Mouse (Mus musculus) small intestine, adult 2 months (tissue): ENCODE measurements around the gene Zfp13. TPM values are rescaled to one million over a fixed set of nuclear protein-coding genes. Genes with fewer than 3 reads are reported as not detected.

ENCODE experiments used
- H3K27ac ChIP-seq: fragments of 200-500 bp; 2 replicates; pipeline ENCODE4 v1.5.1; 2012; ENCODE audit warnings: low read depth, low read length, control low read depth, inconsistent platforms; ENCODE audit not compliant: insufficient read depth
- H3K27me3 ChIP-seq: fragments of 200-500 bp; 2 replicates; pipeline ENCODE4 v1.6.1; 2012; ENCODE audit warnings: mild to moderate bottlenecking, moderate library complexity, low read length, inconsistent platforms; ENCODE audit not compliant: control insufficient read depth, insufficient read depth
- H3K36me3 ChIP-seq: fragments of 200-500 bp; 2 replicates; pipeline ENCODE4 v1.6.1; 2012; ENCODE audit warnings: mild to moderate bottlenecking, low read length, control low read depth, inconsistent platforms; ENCODE audit not compliant: control insufficient read depth, insufficient read depth
- H3K4me1 ChIP-seq: fragments of 200-500 bp; 2 replicates; pipeline ENCODE4 v1.6.1; 2012; ENCODE audit warnings: low read length, inconsistent platforms, mixed read lengths; ENCODE audit not compliant: control insufficient read depth, insufficient read depth, insufficient read length
- H3K4me3 ChIP-seq: fragments of 200-500 bp; 2 replicates; pipeline ENCODE4 v1.5.1; 2012; ENCODE audit warnings: low read depth, mild to moderate bottlenecking, control low read depth, inconsistent platforms, low read length, moderate library complexity
- CTCF ChIP-seq: fragments of 200-500 bp; IDR thresholded peaks from 2 replicates; pipeline ENCODE4 v1.5.1; 2012; ENCODE audit warnings: low read depth, mild to moderate bottlenecking, control low read depth, inconsistent platforms, low read length, moderate library complexity, mixed read lengths; ENCODE audit not compliant: insufficient replicate concordance, insufficient read length; ENCODE audit errors: extremely low read depth
- POLR2A ChIP-seq: fragments of 200-500 bp; IDR thresholded peaks from 2 replicates; pipeline ENCODE4 v1.6.1; 2012; ENCODE audit warnings: low read depth, mild to moderate bottlenecking, control low read depth, inconsistent platforms, low read length, moderate library complexity
- WGBS: fragments of 180-500 bp; shearing (Covaris S2); methylation state at CpG from one replicate; pipeline ENCODE4 v1.1.7; 2018; 5-methylcytosine and 5-hydroxymethylcytosine counted together
- polyA plus RNA-seq: library from polyadenylated mRNA; depleted of rRNA; stranded (reverse); fragments of >200 nt; gene quantifications from 2 replicates; pipeline ENCODE4 v1.2.3, GENCODE M21; 2012

Gene Zfp13
- polyA plus RNA-seq, 1 experiment = 6.8 TPM

DNA sequence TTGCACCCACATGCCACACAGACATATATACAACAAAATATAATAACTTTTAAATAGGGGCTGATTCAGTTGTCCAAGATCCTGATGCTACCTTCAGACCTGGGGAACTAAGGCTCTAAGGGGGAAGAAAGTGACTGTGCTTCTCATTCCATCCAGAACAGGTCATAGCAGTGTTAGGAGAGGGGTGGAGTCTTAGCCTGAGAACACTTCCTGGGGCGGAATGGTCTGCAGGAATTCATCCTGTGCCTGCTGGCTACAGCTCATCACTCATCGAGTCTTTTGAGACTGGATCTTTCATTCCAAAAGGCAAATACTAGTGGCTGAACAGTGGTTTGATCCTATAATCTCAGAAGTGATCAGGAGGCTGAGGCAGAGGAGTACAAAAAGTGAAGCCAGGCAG is 12.0 kb downstream of the Zfp13 start:
- TF ChIP-seq CTCF = no peak
- no peak for TF ChIP-seq POLR2A
- H3K27me3 ChIP-seq = no peaks in the 10 kb centered on the region
- H3K27ac ChIP-seq = no peak overlapping the region
- H3K36me3 ChIP-seq = no peaks in the 10 kb centered on the region
- no peak overlapping the region for H3K4me3 ChIP-seq
- 66% methylated on average over 2 of the region's 2 CpGs for WGBS
- H3K4me1 ChIP-seq = peaks cover 2% of the 10 kb centered on the region; the same call in 1 of the 2 replicates

DNA sequence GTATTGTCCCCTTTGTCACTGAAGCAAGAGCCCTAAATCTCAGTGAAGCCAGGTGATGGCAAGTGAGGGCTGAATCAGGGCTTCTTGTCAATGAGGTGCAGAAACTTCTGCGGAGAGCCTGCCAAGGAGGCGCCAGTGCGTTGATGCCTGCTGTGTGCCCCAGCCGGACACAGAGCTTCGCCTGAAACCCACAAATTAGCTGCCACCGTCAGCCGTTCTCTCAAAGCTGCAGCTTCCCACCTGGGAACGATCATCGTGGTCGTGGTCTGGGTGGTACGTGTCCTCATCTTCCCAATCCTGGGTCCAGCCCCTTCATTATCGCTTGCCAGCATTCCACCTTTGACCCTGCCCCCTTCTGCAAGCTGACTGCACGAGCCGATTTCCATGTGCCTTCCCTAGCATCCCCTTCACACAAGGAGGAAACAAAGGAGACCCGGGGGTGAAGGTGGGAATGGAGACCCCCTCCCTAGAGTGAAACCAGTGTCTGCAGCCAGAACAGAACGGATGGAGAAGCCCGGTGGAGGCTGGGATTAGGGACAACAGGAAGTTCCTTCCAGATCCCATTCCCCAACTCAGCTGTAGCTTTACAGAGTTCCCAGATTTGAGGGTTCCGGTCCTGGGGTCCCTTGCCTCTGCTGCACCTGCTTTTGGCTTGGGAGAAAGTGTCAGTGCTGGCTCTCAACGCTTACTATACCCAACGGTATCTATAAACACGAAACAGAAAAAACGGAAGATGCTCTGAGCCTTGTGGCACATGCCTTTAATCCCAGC is 13.4 kb downstream of the Zfp13 start:
- 2% methylated on average over 22 of the region's 22 CpGs for WGBS
- H3K36me3 ChIP-seq = no peaks in the 10 kb centered on the region
- H3K4me3 ChIP-seq = peak overlapping the region; percentile 71
- TF ChIP-seq CTCF = no peak
- peak; percentile 13; the same call in 1 of the 2 replicates for TF ChIP-seq POLR2A
- peaks cover 2% of the 10 kb centered on the region; the same call in 1 of the 2 replicates for H3K4me1 ChIP-seq
- no peak overlapping the region for H3K27ac ChIP-seq
- H3K27me3 ChIP-seq = no peaks in the 10 kb centered on the region

DNA sequence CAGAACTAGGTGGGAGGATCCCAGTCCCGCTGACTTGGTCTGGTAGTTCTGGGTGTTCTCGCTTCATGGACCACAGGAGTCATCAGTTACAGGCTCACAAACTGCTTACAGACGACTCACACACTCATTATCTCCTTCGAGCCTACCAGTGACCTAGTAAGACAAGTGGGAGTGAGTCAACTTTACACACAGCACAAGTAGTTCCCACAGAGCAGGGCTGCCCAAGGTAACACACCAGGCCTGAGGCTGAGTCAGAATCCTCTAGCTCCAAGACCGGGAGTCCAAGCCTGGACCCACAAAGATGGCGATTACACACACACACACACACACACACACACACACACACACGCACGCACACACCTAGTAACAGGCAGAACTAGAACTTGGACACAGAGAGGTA is 14.5 kb downstream of the Zfp13 start:
- Histone ChIP-seq H3K27ac (no peak overlapping the region), H3K27me3 (no peaks in the 10 kb centered on the region), H3K4me3 (no peak overlapping the region), H3K4me1 (peaks cover 2% of the 10 kb centered on the region; the same call in 1 of the 2 replicates), H3K36me3 (no peaks in the 10 kb centered on the region)
- 76% methylated on average over 8 of the region's 8 CpGs for WGBS
- no peak for TF ChIP-seq POLR2A

DNA sequence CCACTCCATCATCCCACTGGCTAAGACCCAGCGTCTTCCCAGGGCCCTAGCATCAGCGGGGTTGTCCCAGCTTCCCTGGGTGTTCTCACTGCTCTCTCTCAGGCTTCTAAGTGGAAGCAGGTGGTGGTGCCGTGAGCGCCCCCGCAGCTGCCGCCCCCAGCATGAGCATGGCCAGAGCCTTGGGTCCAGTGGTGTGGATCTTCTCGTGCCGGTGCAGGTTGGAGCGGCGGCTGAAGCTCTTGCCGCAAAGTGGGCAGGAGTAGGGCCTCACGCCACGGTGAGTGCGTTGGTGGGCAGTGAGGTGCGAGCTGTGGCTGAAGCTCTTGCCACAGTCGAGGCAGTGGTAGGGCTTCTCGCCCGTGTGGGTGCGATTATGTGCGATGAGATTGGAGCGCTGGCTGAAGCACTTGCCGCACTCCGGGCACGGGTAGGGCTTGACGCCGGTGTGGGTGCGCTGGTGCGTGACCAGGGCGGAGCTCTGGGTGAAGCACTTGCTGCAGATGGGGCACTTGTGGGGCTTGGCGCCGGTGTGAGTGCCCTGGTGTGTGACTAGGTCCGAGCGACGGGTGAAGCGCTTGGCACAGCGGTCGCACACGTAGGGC is 23.2 kb downstream of the Zfp13 start:
- Histone ChIP-seq H3K27ac (no peak overlapping the region), H3K4me3 (no peak overlapping the region), H3K4me1 (no peaks in the 10 kb centered on the region), H3K27me3 (no peaks in the 10 kb centered on the region), H3K36me3 (peaks cover 3% of the 10 kb centered on the region; the same call in 1 of the 2 replicates)
- TF ChIP-seq POLR2A = no peak
- TF ChIP-seq CTCF = no peak
- WGBS = 95% methylated on average over 38 of the region's 38 CpGs

DNA sequence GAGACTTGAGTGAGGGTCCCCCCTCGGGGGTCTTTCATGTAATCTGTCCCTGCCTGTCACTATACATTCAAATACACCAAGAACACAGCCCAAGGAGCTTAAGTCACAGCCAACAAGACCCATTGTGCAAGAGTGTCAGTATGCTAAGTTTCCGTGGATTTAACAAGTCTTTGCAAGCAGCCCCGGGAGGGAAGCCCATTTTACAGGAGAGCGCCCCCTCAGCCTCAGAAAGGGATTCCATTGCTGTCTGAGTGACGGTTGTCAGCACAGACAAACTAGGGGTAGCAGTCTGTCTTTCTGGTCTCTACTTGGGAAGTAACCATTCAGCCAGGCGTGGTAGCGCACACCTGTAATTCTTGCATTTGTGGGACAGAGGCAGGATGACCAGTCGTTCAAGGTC is 25.2 kb downstream of the Zfp13 start:
- no peak overlapping the region for H3K4me3 ChIP-seq
- peaks cover 3% of the 10 kb centered on the region; the same call in 1 of the 2 replicates for H3K36me3 ChIP-seq
- H3K27ac ChIP-seq = no peak overlapping the region
- H3K4me1 ChIP-seq = no peaks in the 10 kb centered on the region
- WGBS = 87% methylated on average over 8 of the region's 8 CpGs
- TF ChIP-seq POLR2A (no peak), CTCF (no peak)
- no peaks in the 10 kb centered on the region for H3K27me3 ChIP-seq

DNA sequence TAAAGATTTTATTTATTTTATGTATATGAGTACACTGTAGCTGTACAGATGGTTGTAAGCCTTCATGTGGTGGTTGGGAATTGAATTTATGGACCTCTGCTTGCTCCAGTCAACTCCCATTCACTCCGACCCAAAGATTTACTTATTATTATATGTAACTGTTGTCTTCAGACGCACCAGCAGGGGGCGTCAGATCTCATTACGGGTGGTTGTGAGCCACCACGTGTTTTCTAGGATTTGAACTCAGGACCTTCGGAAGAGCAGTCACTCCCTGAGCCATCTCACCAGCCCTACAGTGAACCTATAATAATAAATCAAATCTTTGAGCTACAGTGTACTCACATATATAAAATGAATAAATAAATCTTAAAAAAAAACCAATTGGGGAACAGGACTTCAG is 27.2 kb downstream of the Zfp13 start:
- no peak for TF ChIP-seq POLR2A
- peak; percentile 35; the same call in 1 of the 2 replicates for TF ChIP-seq CTCF
- H3K27me3 ChIP-seq = no peaks in the 10 kb centered on the region
- no peaks in the 10 kb centered on the region for H3K4me1 ChIP-seq
- H3K36me3 ChIP-seq = peaks cover 3% of the 10 kb centered on the region; the same call in 1 of the 2 replicates
- 75% methylated on average over 6 of the region's 6 CpGs for WGBS
- no peak overlapping the region for H3K27ac ChIP-seq
- no peak overlapping the region for H3K4me3 ChIP-seq

DNA sequence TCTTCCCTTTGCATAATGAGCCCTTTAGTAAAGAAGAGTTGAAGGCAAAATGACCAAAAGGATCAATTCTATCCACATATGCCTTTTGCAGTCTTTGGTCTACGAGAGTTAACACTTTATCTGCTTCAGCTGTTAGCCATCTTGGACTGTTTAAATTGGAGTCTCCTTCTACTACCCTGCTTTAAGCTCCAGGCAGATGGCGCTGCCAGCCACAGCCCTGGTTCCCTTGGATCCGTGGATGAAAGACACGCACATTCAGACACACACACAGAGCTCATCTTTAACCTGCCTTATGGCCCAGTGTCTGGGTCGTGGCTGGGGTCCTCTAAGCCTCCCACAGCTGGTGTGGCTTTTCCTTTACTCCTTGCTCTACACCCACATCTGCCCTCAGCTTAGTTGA is 28.2 kb downstream of the Zfp13 start:
- no peaks in the 10 kb centered on the region for H3K27me3 ChIP-seq
- TF ChIP-seq CTCF = peak; percentile 6; the same call in 1 of the 2 replicates
- TF ChIP-seq POLR2A = no peak
- H3K27ac ChIP-seq = no peak overlapping the region
- H3K4me1 ChIP-seq = no peaks in the 10 kb centered on the region
- H3K4me3 ChIP-seq = no peak overlapping the region
- H3K36me3 ChIP-seq = peaks cover 3% of the 10 kb centered on the region; the same call in 1 of the 2 replicates
- WGBS = 19% methylated on average over 5 of the region's 5 CpGs
